Comparison of ENCODE assay signal across 8 mouse cellular contexts in the genomic region with DNA sequence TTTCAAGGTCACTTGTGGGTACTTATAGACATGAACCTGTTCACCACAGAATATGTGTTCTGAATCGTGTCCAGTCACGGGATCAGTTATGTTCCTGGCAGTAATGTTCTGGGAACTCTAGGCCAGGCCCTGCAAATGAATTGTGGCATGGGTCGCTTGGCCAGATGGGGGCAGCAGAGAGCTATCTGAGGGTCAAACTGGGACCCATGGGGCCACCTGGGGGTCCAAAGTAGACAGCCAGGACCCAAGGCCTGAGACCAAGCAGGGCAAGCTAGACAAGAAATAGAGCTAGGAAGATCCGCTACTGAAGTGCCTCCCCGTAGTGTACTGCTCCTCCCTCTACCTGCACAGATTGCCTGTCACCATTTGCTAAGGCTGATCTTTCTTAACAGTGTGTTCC.
A peak's percentile ranks its signal among the peaks of the same experiment; 100 is the strongest.
DNase-seq lines count a peak whose midpoint lies in the region; ATAC-seq and TF ChIP-seq lines count a peak whose summit lies in the region.

No protein-coding gene starts in this region.

- no peaks in the 10 kb centered on the region for H3K9me3 ChIP-seq in liver, postnatal 0 days (ENCODE audit: low read length)

- no peak overlapping the region for H3K4me2 ChIP-seq in liver, postnatal 0 days (ENCODE audit: low read depth, low read length)

- TF ChIP-seq CTCF in liver, postnatal 0 days (IDR thresholded peaks at IDR 0.05; ENCODE audit: low read depth) = peak; percentile 78

- no peak overlapping the region for H3K9ac ChIP-seq in liver, postnatal 0 days (replicated peaks)

- DNase-seq in layer of hippocampus, adult 18-20 months (ENCODE audit: low spot score in 2 of 2) = peak; percentile 17 to 51
- DNase-seq in layer of hippocampus, adult 9-10 months (ENCODE audit: low spot score) = no peak
- DNase-seq in c-Kit-negative CD71-positive TER-119-positive erythroid progenitor cells, embryonic 14.5 days (ENCODE audit: low read depth, low spot score) = peak; percentile 2
- DNase-seq in frontal cortex, postnatal 25 days (ENCODE audit: low spot score in 2 of 2) = peak; percentile 33 to 41
- DNase-seq in kidney, adult 8-10 months = peak; percentile 10 to 46
- DNase-seq in liver, postnatal 0 days = peak; percentile 72
- DNase-seq in right cerebral cortex, postnatal 14 days = peak; percentile 63
- DNase-seq in Muller cell, postnatal 12 days (ENCODE audit: inconsistent ontology term) = no peak

- no peak for ATAC-seq in liver, postnatal 0 days

- no peak overlapping the region for H3K4me3 ChIP-seq in liver, postnatal 0 days (ENCODE audit: low read depth, low read length)

- no peaks in the 10 kb centered on the region for H3K27me3 ChIP-seq in liver, postnatal 0 days (ENCODE audit: insufficient read depth, low read length)

- no peak overlapping the region for H3K27ac ChIP-seq in liver, postnatal 0 days (ENCODE audit: low read depth)

- WGBS in liver, postnatal 0 days (ENCODE audit: insufficient replicate concordance) = 41% methylated on average over 5 of the region's 5 CpGs

- no peaks in the 10 kb centered on the region for H3K36me3 ChIP-seq in liver, postnatal 0 days (replicated peaks; ENCODE audit: insufficient read depth, low read length)

- TF ChIP-seq EP300 in liver, postnatal 0 days (IDR thresholded peaks at IDR 0.05; ENCODE audit: low read depth) = no peak

- no peaks in the 10 kb centered on the region for H3K4me1 ChIP-seq in liver, postnatal 0 days (ENCODE audit: insufficient read depth)

Comparison
In these comparisons a context has a peak if more than half of its experiments do, and no peak if none do; other contexts are left out.
1. DNase-seq: peak in layer of hippocampus, adult 18-20 months (2 of 2), c-Kit-negative CD71-positive TER-119-positive erythroid progenitor cells, embryonic 14.5 days (single experiment), frontal cortex, postnatal 25 days (2 of 2), kidney, adult 8-10 months (2 of 2), liver, postnatal 0 days (single experiment) and right cerebral cortex, postnatal 14 days (single experiment); none in layer of hippocampus, adult 9-10 months (single experiment) and Muller cell, postnatal 12 days (single experiment).